Mouse (Mus musculus): ENCODE measurements at regions not wholly inside any gene's neighbourhood (a gene's known extent, or its start where the extent isn't known, plus 50 kb on each side); places are given as distances from the start of the nearest gene placed in this dataset.

- TF ChIP-seq CTCF (IDR thresholded peaks at IDR 0.05) (no peak), POLR2A (IDR thresholded peaks at IDR 0.05; ENCODE audit: insufficient read depth, low read depth, low read length) (no peak), EP300 (IDR thresholded peaks at IDR 0.05; ENCODE audit: insufficient read depth, low read depth, low read length) (no peak)
Measured at GRCm38 (mm10) chr7:116995770-116996169, 385.0 kb upstream of the Xylt1 start.

All from heart, adult 2 months (tissue).